Mouse (Mus musculus) monocyte, adult 2 months (primary cell): ENCODE data around the gene Selenow.

ENCODE experiments used
- DNase-seq, 2 experiments: peaks; one replicate each; pipeline ENCODE4 v3.0.0; 2022; ENCODE audit warnings: low spot score in 2 of 2, low read depth in 1 of 2

Selenow gene

DNA sequence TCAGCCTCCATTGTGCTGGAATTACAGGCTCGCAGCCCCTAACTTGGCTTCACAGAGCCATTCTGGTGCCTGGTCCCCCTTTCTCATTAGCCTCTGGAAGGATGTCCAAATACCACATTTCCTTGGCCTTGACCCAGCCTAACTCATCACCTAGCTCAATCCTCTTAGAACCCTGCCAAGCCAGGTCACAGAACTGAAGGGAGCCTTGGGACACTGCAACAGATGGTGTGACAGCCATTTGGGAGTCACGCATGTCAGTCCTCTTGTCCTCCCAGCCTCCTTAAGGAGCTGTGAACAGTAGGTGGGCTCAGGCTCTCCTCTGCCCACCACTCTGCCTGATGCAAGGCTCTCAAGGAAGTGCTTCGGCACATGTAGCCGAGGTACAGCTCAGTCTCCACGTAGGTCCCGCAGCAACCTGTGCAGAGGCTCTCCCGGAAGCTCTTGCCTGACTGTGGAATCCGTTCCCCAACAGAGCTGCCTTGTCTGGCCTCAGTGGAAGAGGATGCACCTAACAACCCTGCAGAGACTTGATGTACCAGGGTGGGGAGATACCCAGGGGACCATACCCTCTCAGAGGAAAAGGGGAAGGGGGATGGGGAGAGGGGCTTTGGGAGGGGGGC lies 14.1 kb downstream of the Selenow start:
- no peak for DNase-seq

DNA sequence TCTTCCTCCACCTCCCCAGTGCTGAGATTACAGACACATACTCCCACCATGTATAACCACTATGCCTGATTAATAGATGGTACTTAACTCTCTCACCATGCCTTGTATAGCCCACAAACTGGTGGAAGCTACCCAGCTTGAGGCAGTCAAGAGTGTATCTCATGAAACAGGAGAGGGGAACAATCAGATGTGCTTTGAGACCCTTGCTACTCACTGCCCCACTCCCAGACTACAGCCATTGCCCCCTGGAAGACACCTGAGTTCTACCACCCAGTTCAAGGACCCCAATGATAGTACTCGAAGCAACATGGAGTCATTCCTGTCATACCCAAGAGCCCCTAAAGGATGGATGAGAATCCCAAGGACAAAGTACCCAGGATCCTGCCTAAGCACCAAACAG lies 15.6 kb downstream of the Selenow start:
- DNase-seq: no peak

DNA sequence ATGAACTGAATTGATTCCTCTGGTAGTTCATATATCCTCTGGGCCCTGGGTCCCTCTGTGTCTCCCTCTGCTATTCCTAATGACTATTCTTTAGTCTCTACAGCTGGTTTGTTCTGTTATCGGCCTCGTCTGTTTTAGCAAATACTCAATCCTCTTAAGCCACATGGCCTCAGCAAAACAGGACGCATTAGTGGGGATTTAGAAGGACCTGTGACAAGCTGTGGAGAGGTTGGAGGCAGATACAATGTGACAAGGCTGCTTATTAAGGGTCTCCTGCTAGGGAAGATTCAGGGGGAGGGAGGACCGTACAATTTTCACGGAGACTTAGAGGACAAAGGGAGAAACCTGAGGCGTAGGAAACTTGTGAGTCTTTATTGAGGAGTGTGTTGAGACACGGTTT lies 16.3 kb downstream of the Selenow start:
- DNase-seq: no peak

DNA sequence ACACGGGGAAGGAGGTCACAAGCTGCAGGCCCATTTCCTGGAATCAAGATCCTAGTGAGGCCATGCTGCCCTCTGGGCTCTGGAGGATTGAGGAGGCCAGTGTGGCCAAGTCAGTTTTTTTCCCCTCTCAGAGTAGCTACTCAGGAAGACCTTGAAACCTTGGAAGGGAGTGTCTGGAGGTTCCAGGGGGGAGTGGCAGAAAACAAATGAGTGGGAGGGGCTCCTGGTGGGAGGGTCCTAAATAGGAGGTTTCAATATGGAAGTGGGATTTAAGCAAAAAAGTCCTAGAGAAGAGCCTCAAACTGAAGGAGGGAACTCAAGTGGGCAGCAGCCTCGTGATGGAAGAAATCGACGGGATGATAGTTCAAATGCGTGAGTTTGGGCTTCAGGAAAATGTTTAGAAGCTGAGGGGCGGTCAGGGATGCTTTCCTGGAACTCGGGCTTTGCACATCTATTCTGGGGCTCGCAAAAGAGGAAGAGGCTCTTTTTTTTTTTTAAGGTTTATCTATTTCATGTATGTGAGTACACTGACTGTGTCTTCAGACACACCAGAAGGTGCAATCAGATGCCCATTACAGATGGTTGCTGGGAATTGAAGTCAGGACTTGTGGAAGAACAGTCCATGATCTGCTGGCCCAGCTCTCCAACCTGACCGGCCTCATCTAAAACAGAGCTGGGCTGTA lies 20.7 kb downstream of the Selenow start:
- no peak for DNase-seq

DNA sequence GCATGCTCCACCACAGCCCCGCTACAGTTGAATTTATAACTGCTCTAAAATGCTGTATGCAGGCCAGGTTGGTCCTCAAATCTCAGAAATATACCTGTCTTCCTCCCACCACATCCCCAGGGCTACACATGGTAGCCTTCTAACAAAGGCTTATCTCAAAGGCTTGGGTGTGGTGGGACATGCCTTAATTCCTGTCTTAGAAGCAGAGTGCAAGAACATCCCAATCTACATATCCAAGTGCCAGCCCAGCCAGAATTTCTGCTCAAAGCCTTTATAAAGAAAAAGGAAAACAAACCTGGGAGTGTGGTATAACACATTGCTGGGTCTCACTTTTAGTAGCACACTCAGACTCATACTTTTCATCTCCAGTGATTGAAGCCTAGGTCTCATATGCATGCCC lies 28.0 kb downstream of the Selenow start:
- DNase-seq: no peak

DNA sequence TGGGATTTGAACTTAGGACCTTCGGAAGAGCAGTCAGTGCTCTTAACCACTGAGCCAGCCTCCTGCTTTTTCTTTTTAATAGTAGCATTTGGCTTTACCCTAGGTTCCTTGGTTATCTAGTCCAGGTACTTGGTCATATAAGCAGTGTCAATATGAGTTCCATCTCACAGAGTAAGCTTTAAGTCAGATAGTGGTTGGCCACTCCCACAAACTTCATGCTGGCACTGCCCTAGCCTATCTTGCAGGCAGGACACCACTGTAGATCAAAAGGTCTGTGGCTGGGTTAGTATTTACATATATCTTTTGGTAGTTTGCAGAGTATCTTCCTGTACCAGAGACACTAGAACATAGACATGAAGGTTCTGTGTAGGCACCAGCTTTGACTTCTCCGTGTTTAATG lies 38.1 kb downstream of the Selenow start:
- DNase-seq: no peak

DNA sequence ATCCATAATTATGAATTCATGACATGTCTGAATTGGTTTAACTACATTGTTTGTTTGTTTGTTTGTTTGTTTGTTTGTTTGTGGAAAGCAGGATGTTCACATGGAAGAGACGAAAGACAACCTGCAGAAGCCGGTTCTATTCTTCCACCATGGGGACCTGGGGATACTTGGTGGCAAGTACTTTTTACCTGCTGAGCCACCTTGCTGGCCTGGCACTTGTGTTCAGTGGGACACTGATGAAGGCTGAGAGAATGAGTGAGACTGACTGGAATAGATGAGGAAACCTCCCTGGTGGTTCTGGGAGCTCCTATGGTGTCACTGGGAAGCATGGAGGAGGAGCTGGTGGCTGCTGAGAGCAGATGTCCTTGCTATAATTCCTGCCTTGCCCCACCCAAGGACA lies 39.9 kb downstream of the Selenow start, which contains the start of gene Crxos:
Crxos (plus strand) TSS at position 301 of the 400 bp plus-strand sequence.
- no peak for DNase-seq

DNA sequence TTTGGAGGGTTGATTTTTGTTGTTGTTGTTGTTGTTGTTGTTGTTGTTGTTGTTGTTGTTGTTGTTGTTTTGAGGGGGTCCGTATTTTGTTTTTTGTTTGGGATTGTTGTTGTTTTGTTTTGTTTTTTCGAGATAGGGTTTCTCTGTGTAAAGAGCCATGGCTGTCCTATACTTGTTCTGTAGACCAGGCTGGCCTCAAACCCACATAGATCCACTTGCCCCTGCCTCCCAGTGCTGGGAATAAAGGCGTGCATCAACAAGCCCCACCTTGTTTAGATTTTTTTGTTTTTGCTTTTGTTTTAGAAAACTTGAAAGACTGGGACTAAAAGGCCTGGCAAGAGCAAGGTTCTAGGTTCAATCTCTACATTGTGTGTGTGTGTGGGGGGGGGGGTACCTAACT lies 40.4 kb downstream of the Selenow start:
- DNase-seq: no peak

DNA sequence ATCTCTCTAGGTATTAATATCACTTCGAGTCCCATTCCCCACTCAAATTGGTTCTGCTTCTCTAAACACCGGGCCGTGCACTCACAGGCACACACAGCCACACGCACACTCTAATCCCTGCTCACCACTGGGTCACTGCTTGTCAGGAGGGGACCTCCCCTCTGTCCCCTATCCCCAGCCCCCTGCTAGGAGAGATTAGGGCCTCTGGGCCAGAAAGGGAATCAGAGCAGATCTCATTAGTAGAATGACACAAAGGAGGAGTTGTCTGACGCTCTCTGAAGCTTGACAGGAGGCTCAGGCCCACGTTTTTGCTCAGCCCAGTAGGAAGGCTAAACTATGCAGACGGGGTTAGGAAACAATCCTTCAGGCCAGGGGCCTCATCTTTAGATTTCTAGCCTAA lies 40.8 kb downstream of the Selenow start:
- no peak for DNase-seq

DNA sequence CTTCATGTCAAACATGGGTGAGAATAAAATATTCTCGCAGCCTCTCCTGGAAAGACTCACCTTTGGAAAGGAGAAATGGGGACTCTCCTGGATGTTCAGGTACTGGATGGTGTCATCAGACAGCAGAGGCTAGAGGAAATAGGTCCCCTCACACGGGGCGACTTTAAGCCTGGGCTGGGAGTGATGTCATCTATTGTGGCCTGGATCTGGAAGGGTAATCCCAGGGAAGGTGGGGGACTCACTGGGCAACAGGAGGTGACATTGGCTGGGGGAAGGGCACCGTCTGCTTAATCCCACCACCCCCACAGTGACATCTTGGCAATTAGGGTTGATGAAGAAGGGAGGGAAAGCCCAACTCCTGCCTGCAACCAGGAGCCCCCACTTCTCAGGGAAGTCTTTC lies 42.4 kb downstream of the Selenow start, which contains the start of gene Crx:
Crx (minus strand) TSS at position 213 of the 400 bp plus-strand sequence.
- no peak for DNase-seq
